Mouse (Mus musculus) B cell, adult 2 months (primary cell): ENCODE data around the gene Samt2.
"Not testable (repeated sequence)": the region's sequence is repeated elsewhere in the genome, so short reads cannot be mapped to it uniquely, and the experiment has no call there.

Experiments used
- DNase-seq, 2 experiments: peaks; one replicate each; pipeline ENCODE4 v3.0.0; 2022

Samt2 gene

GRCm38 (mm10) chrX:154579260-154579659 lies at the start of gene Samt2:
Gene Samt2 (minus strand): TSS chrX:154579360.
- not testable (repeated sequence) for DNase-seq
